Mouse (Mus musculus) kidney, adult 2 months (tissue): ENCODE measurements around the gene Il5. TPM values are rescaled to one million over a fixed set of nuclear protein-coding genes. Genes with fewer than 3 reads are reported as not detected.

ENCODE experiments used
- DNase-seq: peaks from one replicate; pipeline ENCODE4 v3.0.0; 2021
- H3K27ac ChIP-seq: fragments of 200-500 bp; 2 replicates; pipeline ENCODE4 v1.5.1; 2012; ENCODE audit warnings: low read depth, low read length, control low read depth, inconsistent platforms; ENCODE audit not compliant: insufficient read depth
- H3K27me3 ChIP-seq: fragments of 200-500 bp; replicated peaks from 2 replicates; pipeline ENCODE4 v1.6.1; 2012; ENCODE audit warnings: mild to moderate bottlenecking, moderate library complexity, low read length, inconsistent platforms; ENCODE audit not compliant: control insufficient read depth, insufficient read depth
- H3K36me3 ChIP-seq: fragments of 200-500 bp; 2 replicates; pipeline ENCODE4 v1.6.1; 2012; ENCODE audit warnings: mild to moderate bottlenecking, moderate library complexity, low read length, inconsistent platforms; ENCODE audit not compliant: control insufficient read depth, insufficient read depth
- H3K4me1 ChIP-seq: fragments of 200-500 bp; 2 replicates; pipeline ENCODE4 v1.6.1; 2011; ENCODE audit warnings: low read length; ENCODE audit not compliant: control insufficient read depth, insufficient read depth
- H3K4me3 ChIP-seq: fragments of 200-500 bp; 2 replicates; pipeline ENCODE4 v1.5.1; 2011; ENCODE audit warnings: mild to moderate bottlenecking, low read depth, low read length, control low read depth; ENCODE audit not compliant: insufficient read depth
- CTCF ChIP-seq: fragments of 200-500 bp; conservative IDR thresholded peaks from 2 replicates; pipeline ENCODE4 v1.5.1; 2011; ENCODE audit warnings: low read depth, mild to moderate bottlenecking, control low read depth, low read length, moderate library complexity, mixed read lengths; ENCODE audit not compliant: insufficient read depth, insufficient read length
- POLR2A ChIP-seq: fragments of 200-500 bp; IDR thresholded peaks from one replicate; pipeline ENCODE4 v1.6.1; 2011; ENCODE audit warnings: low read depth, low read length, control low read depth
- WGBS: fragments of 180-500 bp; shearing (Covaris S2); methylation state at CpG from one replicate; pipeline ENCODE4 v1.1.7; 2018; 5-methylcytosine and 5-hydroxymethylcytosine counted together
- polyA plus RNA-seq: library from polyadenylated mRNA; depleted of rRNA; stranded (reverse); fragments of >200 nt; gene quantifications from 2 replicates; pipeline ENCODE4 v1.2.3, GENCODE M21; 2012

Gene Il5
- polyA plus RNA-seq, 1 experiment = 0.08 TPM

DNA sequence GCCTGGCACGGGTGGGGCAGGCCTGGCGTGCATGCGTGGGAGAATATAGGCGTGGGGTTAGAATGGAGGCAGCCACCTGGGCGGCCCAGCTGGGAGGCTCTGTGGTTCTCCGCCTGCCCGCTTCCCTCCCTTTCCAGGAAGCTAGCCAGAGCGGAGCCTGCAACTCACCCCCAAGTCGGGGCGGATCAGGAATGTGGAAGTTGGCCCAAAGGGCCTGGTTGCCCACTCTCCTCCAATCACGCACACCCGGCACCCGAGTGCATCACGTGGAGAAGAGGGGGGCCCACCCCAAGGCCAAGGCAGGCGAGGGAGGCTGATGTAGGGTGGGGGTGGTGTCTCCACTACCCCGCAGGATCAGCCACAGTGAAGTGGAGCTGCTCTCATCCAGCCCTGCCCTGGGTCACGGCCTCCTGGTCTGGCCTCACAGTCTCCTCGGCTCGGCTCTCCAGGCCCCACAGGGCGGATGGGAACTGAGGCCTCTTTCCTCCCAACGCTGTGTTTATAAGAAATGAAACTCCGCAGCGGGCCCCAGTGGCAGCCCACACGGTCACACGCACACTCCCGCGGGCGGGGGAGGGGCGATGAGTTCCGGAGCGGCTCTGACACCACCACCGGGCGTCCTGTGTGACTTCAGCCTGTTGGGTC is 43.0 kb downstream of the Il5 start:
- 0 out of 2 replicates have a peak, but pooled peaks have one; percentile 13 for TF ChIP-seq CTCF
- TF ChIP-seq POLR2A = peak; percentile 69
- peak overlapping the region; percentile 95 for H3K27ac ChIP-seq
- H3K27me3 ChIP-seq = no peaks in the 10 kb centered on the region
- H3K36me3 ChIP-seq = no peaks in the 10 kb centered on the region
- under 1% methylated on average over 31 of the region's 33 CpGs for WGBS
- peak overlapping the region; percentile 44 for H3K4me3 ChIP-seq
- peaks cover 23% of the 10 kb centered on the region for H3K4me1 ChIP-seq
- DNase-seq = peak; percentile 95

DNA sequence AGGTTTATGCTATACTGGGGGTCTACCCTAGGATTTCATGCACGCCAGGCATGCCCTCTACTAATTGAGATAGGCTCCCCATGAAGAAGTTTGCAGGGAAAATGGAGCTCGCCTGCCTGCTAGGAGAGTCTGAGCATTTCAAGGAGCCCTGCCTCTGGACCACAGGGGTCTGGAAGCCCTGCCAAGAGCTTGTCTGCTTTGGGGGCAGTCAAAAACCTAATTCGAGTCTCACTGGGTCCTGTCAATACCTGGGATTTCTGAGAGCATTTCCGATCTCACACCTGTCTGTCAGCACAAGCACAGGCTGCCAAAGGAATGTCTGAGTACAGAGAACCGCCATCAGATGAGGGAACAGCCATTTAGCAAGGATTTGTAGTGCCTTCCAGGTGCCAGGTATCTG is 44.0 kb downstream of the Il5 start:
- 77% methylated on average over 5 of the region's 5 CpGs for WGBS
- Histone ChIP-seq H3K27me3 (no peaks in the 10 kb centered on the region), H3K27ac (peak overlapping the region; percentile 95), H3K4me1 (peaks cover 15% of the 10 kb centered on the region), H3K4me3 (no peak overlapping the region), H3K36me3 (no peaks in the 10 kb centered on the region)
- DNase-seq = no peak
- TF ChIP-seq POLR2A = no peak

DNA sequence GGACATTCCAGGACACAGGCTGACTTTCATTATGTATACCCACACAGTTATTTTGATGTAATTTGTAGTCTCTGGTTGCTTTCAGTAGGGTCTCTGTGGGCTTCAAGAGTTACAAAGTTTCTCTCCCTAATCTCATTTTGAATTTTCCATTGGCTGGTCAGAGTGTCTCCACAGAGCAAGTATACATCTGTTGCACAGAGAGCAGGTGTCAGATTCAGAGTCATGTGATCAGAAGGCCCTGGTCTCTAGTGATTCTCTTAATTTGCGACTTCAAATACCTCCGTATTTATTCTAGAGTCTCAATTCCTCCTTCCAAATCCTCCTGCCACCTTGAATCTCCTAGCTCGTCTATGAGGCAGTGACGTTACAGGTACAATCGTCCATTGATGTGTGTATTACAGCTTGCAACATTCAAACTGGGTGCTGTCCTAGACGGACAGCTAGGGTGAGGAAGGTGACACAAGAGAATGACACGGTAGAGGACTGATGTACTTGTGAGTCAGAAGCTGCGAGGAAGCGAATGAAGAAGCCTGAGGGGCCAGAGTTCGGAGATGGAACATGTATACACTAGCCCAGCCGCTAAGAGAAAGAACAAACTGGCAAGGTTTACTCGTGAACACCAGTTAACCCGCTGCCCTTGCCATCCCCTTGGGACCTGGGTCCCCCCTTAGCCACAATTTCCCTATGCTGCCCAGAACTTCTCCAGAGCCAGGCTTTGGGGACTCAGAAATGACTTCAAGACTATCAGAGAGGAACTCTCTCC is 48.0 kb downstream of the Il5 start:
- H3K36me3 ChIP-seq = no peaks in the 10 kb centered on the region
- no peaks in the 10 kb centered on the region for H3K4me1 ChIP-seq
- H3K27me3 ChIP-seq = no peaks in the 10 kb centered on the region
- TF ChIP-seq POLR2A (no peak), CTCF (no peak)
- no peak for DNase-seq
- H3K27ac ChIP-seq = no peak overlapping the region
- 82% methylated on average over 13 of the region's 13 CpGs for WGBS
- no peak overlapping the region for H3K4me3 ChIP-seq

DNA sequence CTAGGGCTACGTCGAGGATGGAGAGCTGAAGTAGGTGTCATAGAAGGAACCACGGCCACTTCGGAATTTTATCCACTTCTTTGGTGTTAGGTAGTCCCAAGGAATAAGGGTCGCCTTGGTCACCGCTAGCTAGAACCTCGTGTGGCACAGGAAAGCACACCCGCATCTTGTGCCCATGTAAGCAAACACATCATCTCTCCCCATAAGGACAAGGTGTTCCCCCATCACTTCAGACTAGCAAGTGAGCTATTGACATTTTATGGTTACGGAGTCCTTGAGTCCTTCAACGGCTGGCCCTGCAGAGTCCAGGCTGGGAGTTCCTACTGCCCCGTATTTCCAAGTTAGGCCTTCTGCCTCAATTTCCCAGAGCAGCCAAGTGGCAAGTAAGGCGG is 48.6 kb downstream of the Il5 start:
- H3K27ac ChIP-seq = peak overlapping the region; percentile 61
- H3K4me3 ChIP-seq = peak overlapping the region; percentile 17; the same call in 1 of the 2 replicates
- no peaks in the 10 kb centered on the region for H3K36me3 ChIP-seq
- H3K27me3 ChIP-seq = no peaks in the 10 kb centered on the region
- 74% methylated on average over 12 of the region's 12 CpGs for WGBS
- DNase-seq = no peak
- no peak for TF ChIP-seq POLR2A
- no peak for TF ChIP-seq CTCF
- no peaks in the 10 kb centered on the region for H3K4me1 ChIP-seq

DNA sequence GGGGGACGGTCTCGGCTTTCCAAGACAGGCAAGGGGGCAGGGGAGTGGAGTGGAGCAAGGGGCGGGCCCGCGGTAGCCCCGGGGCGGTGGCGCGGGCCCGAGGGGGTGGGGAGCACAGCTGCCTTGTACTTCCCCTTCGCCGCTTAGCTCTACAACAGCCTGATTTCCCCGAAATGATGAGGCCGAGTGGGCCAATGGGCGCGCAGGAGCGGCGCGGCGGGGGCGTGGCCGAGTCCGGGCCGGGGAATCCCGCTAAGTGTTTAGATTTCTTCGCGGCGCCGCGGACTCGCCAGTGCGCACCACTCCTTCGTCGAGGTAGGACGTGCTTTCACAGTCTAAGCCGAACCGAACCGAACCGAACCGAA is 49.1 kb downstream of the Il5 start, which contains the start of gene Irf1:
Gene Irf1, plus strand, starts transcription at position 255 of the 365 bp plus-strand sequence.
- peak; percentile 97 for DNase-seq
- no peak for TF ChIP-seq CTCF
- peak; percentile 70 for TF ChIP-seq POLR2A
- H3K27me3 ChIP-seq = no peaks in the 10 kb centered on the region
- peak within 1 kb of the TSS; percentile 77 for H3K4me3 ChIP-seq
- no peaks in the 10 kb centered on the region for H3K4me1 ChIP-seq
- no peaks in the 10 kb centered on the region for H3K36me3 ChIP-seq
- under 1% methylated on average over 40 of the region's 40 CpGs for WGBS
- H3K27ac ChIP-seq = peak within 1 kb of the TSS; percentile 88

DNA sequence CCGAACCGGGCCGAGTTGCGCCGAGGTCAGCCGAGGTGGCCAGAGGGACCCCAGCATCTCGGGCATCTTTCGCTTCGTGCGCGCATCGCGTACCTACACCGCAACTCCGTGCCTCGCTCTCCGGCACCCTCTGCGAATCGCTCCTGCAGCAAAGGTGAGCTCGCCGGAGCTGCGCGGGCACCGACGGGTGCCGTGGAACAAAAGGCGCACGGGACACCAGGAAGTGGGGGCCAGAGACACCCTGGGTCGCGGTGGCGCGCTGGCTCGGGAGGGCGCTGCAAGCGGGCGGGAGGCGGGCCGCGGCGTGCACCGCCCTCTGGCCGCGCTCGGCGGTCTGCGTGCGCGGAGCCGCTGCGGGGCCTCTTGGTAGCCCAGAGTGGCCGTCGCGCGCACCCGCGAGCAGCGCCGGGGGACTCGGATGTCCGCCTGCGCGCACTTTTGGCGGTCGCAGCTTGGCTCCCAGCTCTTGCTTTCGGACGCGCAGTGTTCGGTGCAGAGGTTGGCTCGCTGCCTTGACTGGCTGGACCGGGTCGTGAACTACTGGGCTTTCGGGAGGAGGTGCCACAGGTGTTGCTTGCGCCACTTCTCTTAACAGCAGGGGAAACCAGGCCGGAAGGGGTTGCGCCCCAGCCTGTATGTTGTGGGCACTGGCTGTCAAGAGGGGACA is 49.7 kb downstream of the Il5 start:
- DNase-seq = peak; percentile 81
- TF ChIP-seq POLR2A (no peak), CTCF (0 out of 2 replicates have a peak, but pooled peaks have one; percentile 9)
- WGBS = 1% methylated on average over 75 of the region's 75 CpGs
- Histone ChIP-seq H3K4me3 (peak overlapping the region; percentile 77), H3K36me3 (no peaks in the 10 kb centered on the region), H3K4me1 (no peaks in the 10 kb centered on the region), H3K27me3 (no peaks in the 10 kb centered on the region), H3K27ac (peak overlapping the region; percentile 88)
